Mouse (Mus musculus) thymus, postnatal 25 days (tissue): Measurements from ENCODE around the gene Gm3159.
"Not testable (repeated sequence)": the region's sequence is repeated elsewhere in the genome, so short reads cannot be mapped to it uniquely, and the experiment has no call there.

Experiments
- DNase-seq: peaks from one replicate; pipeline ENCODE4 v3.0.0; 2022

Gene Gm3159

DNA sequence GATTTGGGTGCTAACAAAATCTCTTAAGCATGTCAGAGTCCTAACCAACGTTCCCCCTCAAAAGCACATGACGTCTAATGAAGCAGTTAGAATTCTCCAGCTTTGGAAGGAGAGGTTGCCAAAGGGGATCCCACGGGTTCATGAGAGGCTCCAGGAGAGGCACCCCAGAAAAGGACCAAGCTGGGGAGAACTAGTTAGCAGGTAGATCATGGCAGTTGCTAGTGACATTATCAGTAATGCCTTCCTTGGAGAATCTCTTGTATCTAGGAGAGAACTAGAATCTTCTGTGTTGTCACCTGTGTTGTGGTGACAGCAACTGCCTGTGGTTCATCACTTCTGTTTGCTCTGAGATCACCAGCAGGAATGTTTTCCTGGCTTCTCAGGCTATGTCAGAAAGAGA is at the start of gene Gm3159:
Gene Gm3159 (plus strand): TSS at position 301 of the 400 bp plus-strand sequence.
- not testable (repeated sequence) for DNase-seq

DNA sequence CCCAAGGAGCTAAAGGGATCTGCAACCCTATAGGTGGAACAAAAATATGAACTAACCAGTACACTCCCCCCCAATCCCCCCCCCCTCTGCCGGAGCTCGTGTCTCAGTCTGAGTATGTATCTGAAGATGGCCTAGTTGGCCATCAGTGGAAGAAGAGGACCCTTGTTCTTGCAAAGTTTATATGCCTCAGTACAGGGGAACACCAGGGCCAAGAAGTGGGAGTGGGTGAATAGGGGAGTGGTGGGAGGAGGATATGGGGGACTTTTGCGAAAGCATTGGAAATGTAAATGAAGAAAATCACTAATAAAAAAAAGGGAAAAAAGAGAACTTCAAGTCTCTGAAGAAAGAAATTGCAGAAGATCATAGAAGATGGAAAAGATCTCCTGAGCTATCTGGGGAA is 28.3 kb upstream of the Gm3159 start:
- not testable (repeated sequence) for DNase-seq

DNA sequence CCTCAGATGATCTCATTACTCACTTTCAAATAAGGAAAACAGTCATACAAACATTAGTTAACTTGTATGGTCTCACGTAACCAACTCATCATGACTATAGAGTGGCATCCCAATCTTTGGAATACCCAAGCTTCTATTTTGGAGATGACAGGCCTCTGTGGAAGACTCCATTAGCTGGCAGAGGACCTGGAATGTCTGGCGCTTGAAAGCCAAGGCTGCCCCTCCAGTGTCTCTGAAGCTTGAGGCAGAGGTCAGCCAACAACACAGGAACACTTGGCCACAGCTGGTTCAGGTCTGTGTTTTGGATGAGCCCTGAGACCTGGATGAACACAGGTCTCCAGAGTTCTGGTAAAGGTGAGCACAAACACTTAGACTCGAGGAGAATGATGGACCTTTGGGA is 27.6 kb upstream of the Gm3159 start:
- not testable (repeated sequence) for DNase-seq

DNA sequence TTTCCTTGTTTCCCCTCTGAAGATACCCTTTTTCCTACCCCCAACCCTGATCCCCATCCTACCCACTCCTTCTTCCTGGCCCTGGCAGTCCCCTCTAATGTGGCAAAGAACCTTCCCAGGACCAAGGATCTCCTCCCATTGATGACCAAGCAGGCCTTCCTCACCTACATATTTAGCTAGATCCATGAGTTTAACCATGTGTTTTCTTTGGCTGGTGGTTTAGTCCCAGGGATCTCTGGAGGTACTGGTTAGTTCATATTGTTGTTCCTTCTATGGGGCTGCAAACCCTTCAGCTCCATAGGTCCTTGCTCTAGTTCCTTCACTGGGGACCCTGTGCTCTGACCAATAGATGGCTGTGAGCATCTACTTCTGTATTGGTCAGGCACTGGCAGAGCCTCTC is 19.5 kb upstream of the Gm3159 start:
- DNase-seq: not testable (repeated sequence)

DNA sequence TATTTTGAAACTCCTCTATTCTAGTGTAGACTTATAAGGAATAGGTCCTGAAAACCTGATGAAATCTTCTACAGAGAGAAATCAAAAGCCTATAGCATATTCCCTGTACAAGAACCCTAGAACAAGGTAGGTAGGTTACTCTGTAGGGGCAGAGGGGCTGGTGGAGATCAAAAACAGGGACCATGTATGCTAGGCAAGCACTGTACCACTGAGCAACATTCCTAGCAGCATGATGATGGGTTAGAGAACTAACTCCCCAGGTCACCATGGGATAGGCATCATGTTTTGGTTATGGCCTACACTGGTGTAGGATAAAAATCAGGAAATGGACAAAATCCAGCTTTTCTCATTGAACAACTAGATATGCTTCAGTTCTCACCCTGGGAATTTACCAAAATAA is 11.7 kb upstream of the Gm3159 start:
- not testable (repeated sequence) for DNase-seq

DNA sequence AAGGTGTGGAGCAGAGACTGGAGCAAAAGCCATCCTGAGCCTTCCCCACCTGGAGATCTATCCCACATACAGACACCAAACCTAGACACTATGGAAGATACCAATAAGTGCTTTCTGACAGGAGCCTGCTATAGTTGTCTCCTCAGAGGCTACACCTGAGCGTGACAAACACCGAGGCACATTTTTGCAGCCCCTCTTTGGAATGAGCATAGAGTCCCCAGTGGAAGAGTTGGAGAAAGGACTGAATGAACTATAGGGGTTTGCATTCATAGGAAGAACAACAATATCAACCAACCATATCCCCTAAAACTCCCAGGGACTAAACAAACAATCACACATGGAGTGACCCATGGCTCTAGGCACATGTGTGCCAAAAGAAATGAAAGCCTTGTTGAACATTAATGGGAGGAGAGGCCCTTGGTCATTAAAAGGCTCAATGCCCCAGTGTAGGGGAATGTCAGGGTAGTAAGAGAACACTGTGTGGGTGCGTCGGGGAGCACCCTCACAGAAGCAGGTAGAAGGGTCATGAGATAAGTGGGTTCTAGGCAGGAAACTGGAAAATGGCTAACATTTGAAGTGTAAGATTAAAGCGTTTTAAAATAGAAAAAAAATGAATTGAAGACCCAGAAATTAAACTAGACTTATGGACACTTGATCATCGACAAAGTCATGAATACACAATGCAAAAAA is 4.3 kb upstream of the Gm3159 start:
- DNase-seq: not testable (repeated sequence)

DNA sequence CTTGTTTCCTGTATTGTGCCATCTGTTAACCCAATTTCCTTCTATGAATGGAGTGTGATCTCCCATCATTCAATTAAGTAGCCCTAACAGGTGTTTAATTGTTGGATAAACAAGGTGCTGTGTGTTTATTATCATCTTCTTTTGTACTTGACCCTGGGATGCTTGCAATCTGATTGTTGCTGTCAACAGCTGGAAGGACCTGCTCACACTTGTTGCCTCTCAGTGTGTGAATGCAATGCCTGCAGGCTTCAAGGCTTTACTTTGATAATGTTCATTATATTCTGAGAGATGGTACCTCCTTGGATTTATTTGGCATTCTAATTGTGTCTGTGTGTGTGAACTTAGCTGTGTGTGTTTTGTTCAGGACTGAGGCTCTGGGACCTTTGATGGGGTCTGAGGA is 1.3 kb downstream of the Gm3159 start:
- DNase-seq: not testable (repeated sequence)

DNA sequence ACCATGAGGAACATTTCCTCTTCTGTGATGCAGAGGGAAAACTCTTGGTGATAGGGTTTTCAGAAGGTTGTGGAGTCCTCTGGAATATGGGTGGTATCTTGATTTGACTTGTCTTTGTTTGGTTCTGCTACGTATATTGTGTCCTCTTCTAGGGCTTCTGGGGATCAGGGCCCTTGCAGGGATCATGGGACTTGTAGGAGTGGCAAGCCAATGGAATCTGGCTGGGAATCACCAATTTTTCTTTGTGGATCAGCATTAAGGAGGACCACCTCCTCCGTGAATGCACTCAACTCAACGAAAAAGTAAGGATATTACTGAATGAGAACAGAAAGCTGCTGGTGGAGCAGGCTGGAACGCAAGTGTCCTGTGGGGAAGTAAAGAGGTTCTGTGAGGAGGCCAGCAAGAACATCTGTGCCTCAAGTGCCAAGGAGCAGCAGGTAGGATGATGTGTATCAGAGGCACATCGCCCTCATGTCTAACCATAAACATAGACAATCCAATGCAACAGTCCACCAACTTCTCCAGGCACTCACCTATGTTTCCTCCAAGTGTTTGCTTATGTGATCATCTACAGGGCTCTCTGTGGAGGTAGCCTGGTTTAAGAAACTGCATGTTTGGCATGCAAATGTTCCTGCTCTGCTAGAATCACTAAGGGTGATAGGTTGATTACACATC is 2.9 kb downstream of the Gm3159 start:
- not testable (repeated sequence) for DNase-seq

DNA sequence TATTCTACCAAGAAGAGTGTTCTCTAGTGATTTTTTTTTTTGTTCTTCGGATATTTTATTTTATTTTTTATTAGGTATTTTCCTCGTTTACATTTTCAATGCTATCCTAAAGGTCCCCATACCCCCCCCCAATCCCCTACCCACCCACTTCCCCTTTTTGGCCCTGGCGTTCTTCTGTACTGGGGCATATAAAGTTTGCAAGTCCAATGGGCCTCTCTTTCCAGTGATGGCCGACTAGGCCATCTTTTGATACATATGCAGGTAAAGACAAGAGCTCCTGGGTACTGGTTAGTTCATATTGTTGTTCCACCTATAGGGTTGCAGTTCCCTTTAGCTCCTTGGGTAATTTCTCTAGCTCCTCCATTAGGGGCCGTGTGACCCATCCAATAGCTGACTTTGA is 3.9 kb downstream of the Gm3159 start:
- DNase-seq: not testable (repeated sequence)

DNA sequence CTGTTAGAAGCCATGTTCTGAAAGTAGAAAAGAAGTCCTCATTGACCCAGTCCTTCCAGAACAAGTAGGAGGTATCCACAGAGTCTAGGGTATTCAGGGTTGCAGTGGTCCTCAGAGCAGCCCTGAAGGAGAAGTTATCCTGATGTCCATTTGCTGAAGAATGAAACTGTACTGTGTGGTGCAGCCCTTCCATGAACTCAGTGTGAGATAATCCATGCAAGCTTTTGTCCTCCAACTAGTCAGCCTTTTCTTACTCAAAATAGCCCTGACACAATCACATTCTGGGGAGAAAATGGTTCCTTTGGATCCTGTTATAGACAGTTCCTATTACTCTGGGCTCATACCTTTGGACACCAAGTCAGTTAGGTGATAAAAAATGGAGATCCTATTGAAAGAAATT is 6.5 kb downstream of the Gm3159 start:
- not testable (repeated sequence) for DNase-seq

DNA sequence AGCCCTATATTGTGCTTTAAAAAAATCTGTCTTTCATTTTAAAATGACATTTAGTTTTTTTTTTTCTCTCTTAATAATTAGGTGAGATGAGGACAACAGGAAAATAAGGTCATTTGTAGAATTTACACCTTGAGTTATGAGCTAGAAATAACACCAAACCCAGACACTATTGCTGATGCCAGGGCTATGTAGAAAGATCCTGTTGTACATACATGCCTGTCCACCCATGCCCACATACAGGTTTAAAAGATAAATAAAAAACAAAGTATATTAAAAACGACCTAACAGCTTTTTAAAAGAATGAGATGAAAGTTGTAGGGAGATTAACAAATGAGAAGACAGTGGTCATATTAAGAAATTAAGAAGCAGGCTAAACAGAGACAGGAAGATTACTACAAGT is 12.6 kb downstream of the Gm3159 start:
- not testable (repeated sequence) for DNase-seq

DNA sequence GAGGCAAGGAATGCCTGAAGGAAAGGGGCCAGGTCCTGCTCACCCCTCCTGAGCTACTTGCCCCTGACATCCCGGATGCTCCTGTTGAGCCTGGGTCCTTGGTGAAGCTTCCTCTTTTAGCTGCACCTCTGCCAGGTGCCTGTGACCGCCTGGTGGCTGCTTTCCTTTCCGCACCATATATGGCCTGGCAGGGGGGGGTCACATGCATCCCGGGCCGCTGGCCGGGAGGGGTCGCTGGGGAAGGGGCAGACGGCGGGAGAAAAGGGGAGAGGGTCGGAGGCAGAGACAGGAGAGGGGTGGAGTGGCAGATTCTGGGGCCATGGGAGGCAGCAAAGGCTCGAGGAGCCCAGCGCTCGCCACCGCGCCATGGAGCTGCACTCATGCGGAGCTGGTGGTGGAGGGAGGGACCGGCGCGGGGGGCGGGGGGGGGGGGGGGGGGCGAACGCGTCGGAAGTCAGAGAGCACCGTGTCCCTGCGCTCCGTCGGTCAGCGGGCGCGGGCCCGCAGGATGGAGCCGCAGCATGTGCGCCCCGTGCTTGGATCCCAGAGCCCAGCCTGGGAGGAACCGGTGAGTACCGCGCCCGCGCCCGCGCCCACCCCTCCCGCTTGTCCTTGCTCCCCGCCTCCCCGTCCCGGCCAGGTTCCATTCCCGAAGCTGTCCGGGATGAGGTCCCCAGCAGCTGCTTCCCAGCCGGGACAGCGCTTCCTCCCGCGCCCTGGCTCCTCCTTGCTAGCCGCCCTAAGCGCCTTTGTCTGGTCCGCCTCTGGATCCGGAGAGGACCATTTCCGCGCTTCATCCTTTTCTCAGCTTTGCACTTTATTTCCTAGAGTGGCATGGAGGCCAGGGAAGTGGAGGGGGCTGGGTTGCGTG is 17.9 kb downstream of the Gm3159 start, which contains the start of gene Gm3164:
Gene Gm3164 (plus strand): TSS at position 484 of the 871 bp plus-strand sequence.
- not testable (repeated sequence) for DNase-seq

DNA sequence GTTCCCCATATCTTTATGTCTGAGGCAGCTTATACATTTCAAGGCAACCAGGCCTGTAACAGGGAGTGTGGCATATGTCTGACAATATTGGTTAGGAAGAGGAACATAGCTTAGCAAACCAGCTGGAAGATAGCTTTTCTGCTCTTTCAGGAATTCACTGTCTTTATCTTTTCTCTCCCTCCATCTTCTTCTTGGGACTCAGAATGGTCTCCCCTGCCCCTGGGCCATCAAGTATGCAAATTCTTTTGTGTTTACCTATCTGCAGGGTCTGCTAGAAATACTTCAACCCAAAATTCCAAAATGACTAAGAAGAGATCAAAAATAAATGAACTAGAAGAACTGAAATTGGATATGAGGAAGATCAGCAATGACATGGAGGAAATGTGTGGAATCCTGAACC is 33.4 kb downstream of the Gm3159 start, which contains the start of gene Gm3173:
Gene Gm3173 (plus strand): TSS at position 301 of the 400 bp plus-strand sequence.
- not testable (repeated sequence) for DNase-seq
